Mouse (Mus musculus) lung, postnatal 0 days (tissue): ENCODE measurements around the gene Atl3.

Experiments used
- CTCF ChIP-seq: IDR thresholded peaks from 2 replicates; pipeline ENCODE4 v1.5.1; 2016; ENCODE audit warnings: antibody characterized with exemption, mild to moderate bottlenecking
- EP300 ChIP-seq: IDR thresholded peaks from 2 replicates; pipeline ENCODE4 v1.6.1; 2016; ENCODE audit warnings: antibody characterized with exemption, mild to moderate bottlenecking, control low read depth

GRCm38 (mm10) chr19:7553441-7553840 is 59.6 kb downstream of the Atl3 start:
- TF ChIP-seq CTCF, result no peak
- TF ChIP-seq EP300, result no peak
